Mouse (Mus musculus) liver, adult 2 months (tissue): Measurements from ENCODE around the gene Akt2. TPM values are rescaled to one million over a fixed set of nuclear protein-coding genes. Genes with fewer than 3 reads are reported as not detected.
A peak's percentile ranks its signal among the peaks of the same experiment; 100 is the strongest.

Source experiments
- DNase-seq: peaks from one replicate; pipeline ENCODE4 v3.0.0-alpha.2; 2011; ENCODE audit warnings: low read depth, low spot score; ENCODE audit errors: extremely low read depth
- H3K27ac ChIP-seq: fragments of 200-500 bp; replicated peaks from 2 replicates; pipeline ENCODE4 v1.5.1; 2012; ENCODE audit warnings: low read depth, mild to moderate bottlenecking, control low read depth, inconsistent platforms, low read length; ENCODE audit not compliant: insufficient read depth
- H3K27me3 ChIP-seq: fragments of 200-500 bp; 2 replicates; pipeline ENCODE4 v1.6.1; 2012; ENCODE audit warnings: mild to moderate bottlenecking, moderate library complexity, low read length, inconsistent platforms; ENCODE audit not compliant: control insufficient read depth, insufficient read depth
- H3K36me3 ChIP-seq: fragments of 200-500 bp; 2 replicates; pipeline ENCODE4 v1.6.1; 2012; ENCODE audit warnings: low read length, inconsistent platforms; ENCODE audit not compliant: control insufficient read depth, insufficient read depth
- H3K4me1 ChIP-seq: fragments of 200-500 bp; 2 replicates; pipeline ENCODE4 v1.6.1; 2011; ENCODE audit warnings: low read length; ENCODE audit not compliant: control insufficient read depth, insufficient read depth
- H3K4me3 ChIP-seq: fragments of 200-500 bp; 2 replicates; pipeline ENCODE4 v1.5.1; 2011; ENCODE audit warnings: low read depth, mild to moderate bottlenecking, control low read depth, low read length, moderate library complexity; ENCODE audit not compliant: insufficient read depth
- H3K79me2 ChIP-seq: fragments of 200-500 bp; 2 replicates; pipeline ENCODE4 v1.6.1; 2012; ENCODE audit warnings: inconsistent platforms, mild to moderate bottlenecking, low read length, moderate library complexity; ENCODE audit not compliant: control insufficient read depth, insufficient read depth
- H3K9ac ChIP-seq: fragments of 200-500 bp; 2 replicates; pipeline ENCODE4 v1.6.1; 2012; ENCODE audit warnings: low read depth, mild to moderate bottlenecking, control low read depth, inconsistent platforms, low read length
- CTCF ChIP-seq: fragments of 200-500 bp; IDR thresholded peaks from 2 replicates; pipeline ENCODE4 v1.5.1; 2011; ENCODE audit warnings: low read depth, low read length, control low read depth
- POLR2A ChIP-seq: fragments of 200-500 bp; IDR thresholded peaks from 2 replicates; pipeline ENCODE4 v1.6.1; 2011; ENCODE audit warnings: low read length, control low read depth; ENCODE audit not compliant: insufficient read depth; ENCODE audit errors: extremely low read depth
- WGBS: fragments of 180-500 bp; shearing (Covaris S2); methylation state at CpG from one replicate; pipeline ENCODE4 v1.1.7; 2018; 5-methylcytosine and 5-hydroxymethylcytosine counted together
- polyA plus RNA-seq: library from polyadenylated mRNA; depleted of rRNA; stranded (reverse); fragments of >200 nt; gene quantifications from 2 replicates; pipeline ENCODE4 v1.2.3, GENCODE M21; 2012
- total RNA-seq: library from RNA; depleted of rRNA; stranded (reverse); fragments of >200 nt; gene quantifications from 2 replicates; pipeline ENCODE4 v1.2.3, GENCODE M21; 2014

Gene Akt2
- total and polyA plus RNA-seq, 2 experiments = 57.1 to 81.3 TPM

GRCm38 (mm10) chr7:27654607-27655276, 63.4 kb downstream of the Akt2 start:
- no peak overlapping the region for H3K4me3 ChIP-seq
- 62% methylated on average over 20 of the region's 20 CpGs for WGBS
- H3K27me3 ChIP-seq = peaks cover 23% of the 10 kb centered on the region
- TF ChIP-seq POLR2A (no peak), CTCF (peak; percentile 73)
- no peaks in the 10 kb centered on the region for H3K79me2 ChIP-seq
- H3K9ac ChIP-seq = no peak overlapping the region
- peak; percentile 33 for DNase-seq
- H3K27ac ChIP-seq = no peak overlapping the region
- no peaks in the 10 kb centered on the region for H3K4me1 ChIP-seq
- H3K36me3 ChIP-seq = no peaks in the 10 kb centered on the region

DNA sequence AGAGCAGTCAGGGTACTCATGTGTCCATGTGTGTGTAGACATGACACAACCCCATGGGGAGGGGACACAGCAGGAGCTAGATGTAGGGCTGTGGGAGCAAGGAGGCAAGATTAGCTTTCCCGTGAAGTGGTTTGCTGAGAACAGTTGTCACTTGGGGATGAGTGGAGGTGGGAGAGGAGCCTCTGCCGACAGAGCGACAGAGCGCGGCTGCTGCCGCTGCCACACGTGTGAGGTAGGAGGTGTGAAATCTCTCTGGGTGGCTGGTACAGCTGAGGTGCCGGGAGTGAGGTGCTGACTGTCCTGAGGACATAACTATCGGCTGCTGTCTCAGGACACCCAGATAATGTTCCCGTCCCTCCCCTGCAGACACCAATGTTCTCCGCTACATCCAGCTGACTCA, 64.2 kb downstream of the Akt2 start:
- 53% methylated on average over 11 of the region's 11 CpGs for WGBS
- H3K27ac ChIP-seq = no peak overlapping the region
- TF ChIP-seq POLR2A = no peak
- no peak for TF ChIP-seq CTCF
- H3K4me3 ChIP-seq = no peak overlapping the region
- H3K27me3 ChIP-seq = peaks cover 23% of the 10 kb centered on the region
- H3K36me3 ChIP-seq = no peaks in the 10 kb centered on the region
- H3K4me1 ChIP-seq = no peaks in the 10 kb centered on the region
- H3K79me2 ChIP-seq = no peaks in the 10 kb centered on the region
- no peak for DNase-seq
- no peak overlapping the region for H3K9ac ChIP-seq

GRCm38 (mm10) chr7:27656600-27656999, 65.2 kb downstream of the Akt2 start:
- H3K27me3 ChIP-seq = peaks cover 23% of the 10 kb centered on the region

DNA sequence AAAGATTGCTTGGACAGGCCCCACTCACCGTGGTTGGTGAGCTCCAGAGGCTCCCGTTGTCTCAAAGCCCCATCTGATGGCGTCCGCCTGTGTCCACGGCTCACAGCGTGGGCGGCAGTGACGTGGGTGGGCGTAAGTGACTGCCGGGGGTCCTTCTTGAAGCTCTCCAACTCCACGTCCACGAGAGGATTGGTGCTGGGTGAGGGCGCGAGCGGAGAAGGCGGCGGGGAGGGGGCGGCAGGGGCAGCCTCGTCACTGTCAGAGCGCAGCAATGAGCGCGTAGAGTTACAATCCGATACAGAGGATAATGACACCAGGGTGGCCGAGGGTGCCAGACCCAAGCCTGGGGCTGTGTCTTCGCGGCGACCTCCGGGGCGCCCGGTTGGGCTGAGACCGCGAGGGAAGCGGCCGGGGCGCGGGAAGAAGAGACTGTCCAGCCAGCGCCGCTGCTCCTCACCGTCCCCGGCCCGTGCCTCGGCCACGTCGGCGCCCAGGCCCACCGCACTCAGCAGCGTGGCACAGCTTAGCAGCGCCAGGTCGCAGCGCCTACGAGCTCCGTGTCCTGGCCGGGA, 66.6 kb downstream of the Akt2 start:
- no peaks in the 10 kb centered on the region for H3K36me3 ChIP-seq
- H3K27ac ChIP-seq = no peak overlapping the region
- WGBS = 57% methylated on average over 53 of the region's 53 CpGs
- no peak overlapping the region for H3K4me3 ChIP-seq
- no peak for DNase-seq
- no peaks in the 10 kb centered on the region for H3K4me1 ChIP-seq
- no peak for TF ChIP-seq POLR2A
- no peak for TF ChIP-seq CTCF
- peaks cover 20% of the 10 kb centered on the region for H3K27me3 ChIP-seq
- no peak overlapping the region for H3K9ac ChIP-seq
- no peaks in the 10 kb centered on the region for H3K79me2 ChIP-seq

More at GRCm38 (mm10) chr7:27656600-27656999, 65.2 kb downstream of the Akt2 start:
- Histone ChIP-seq H3K27ac (no peak overlapping the region), H3K4me1 (no peaks in the 10 kb centered on the region), H3K79me2 (no peaks in the 10 kb centered on the region), H3K9ac (no peak overlapping the region), H3K4me3 (no peak overlapping the region), H3K36me3 (no peaks in the 10 kb centered on the region)
- DNase-seq = no peak
- TF ChIP-seq POLR2A (no peak), CTCF (no peak)
- 93% methylated on average over 16 of the region's 16 CpGs for WGBS

DNA sequence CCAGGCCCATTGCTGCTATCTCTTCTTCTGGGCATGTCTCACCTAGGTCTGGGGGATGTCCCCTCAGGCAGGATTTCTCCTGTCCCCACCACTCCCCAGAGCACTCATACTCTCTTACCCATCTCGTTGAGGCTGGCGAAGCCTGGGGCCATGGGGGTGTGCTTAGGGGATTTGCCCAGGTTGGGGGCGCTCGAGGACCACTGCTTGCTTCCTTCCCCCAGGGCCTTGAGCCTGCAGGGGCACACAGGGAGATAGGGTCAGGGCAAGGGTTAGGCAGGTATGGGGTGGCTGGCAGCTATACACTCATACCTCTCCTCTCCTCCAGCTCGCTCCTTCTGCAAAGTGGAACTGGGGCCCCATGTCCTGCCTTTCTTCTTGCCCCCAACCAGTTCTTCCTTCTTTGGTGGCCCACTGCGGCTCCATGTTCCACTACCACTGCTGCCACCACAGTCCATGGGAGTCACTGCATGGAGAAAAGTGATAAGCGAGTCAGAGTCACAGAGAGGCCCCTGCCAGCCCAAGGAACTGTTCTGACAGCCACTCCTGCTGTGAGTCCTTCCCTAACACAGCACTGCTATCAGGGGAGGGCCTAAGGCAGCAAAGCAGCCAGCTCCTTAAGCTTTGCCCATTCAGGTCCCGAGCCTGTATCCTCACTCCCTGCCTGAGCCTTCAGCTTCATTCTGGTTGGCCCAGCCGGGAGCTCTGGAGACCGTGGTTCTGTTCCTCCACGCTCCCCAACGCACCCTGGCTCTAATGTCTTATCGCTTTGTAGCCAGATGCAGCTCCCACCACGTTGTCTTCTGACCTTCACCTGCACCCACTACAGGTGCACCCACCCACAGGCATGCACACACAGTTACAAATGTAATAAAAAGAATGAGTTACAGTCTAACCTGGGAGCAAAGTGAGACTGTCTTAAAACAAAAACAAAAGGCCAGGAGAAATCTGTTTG, 67.6 kb downstream of the Akt2 start:
- Histone ChIP-seq H3K27ac (no peak overlapping the region), H3K9ac (no peak overlapping the region)

GRCm38 (mm10) chr7:27662038-27662437, 70.7 kb downstream of the Akt2 start:
- H3K4me3 ChIP-seq = no peak overlapping the region
- no peaks in the 10 kb centered on the region for H3K79me2 ChIP-seq
- H3K27me3 ChIP-seq = no peaks in the 10 kb centered on the region
- H3K9ac ChIP-seq = no peak overlapping the region
- 97% methylated on average over 4 of the region's 4 CpGs for WGBS
- H3K27ac ChIP-seq = no peak overlapping the region
- no peak for DNase-seq
- TF ChIP-seq CTCF (no peak), POLR2A (no peak)
- H3K4me1 ChIP-seq = 0 out of 2 replicates have a peak, but pooled peaks cover under 1% of the 10 kb centered on the region
- no peaks in the 10 kb centered on the region for H3K36me3 ChIP-seq

More for the DNA sequence above, 67.6 kb downstream of the Akt2 start:
- no peaks in the 10 kb centered on the region for H3K4me1 ChIP-seq
- no peak for DNase-seq
- H3K79me2 ChIP-seq = no peaks in the 10 kb centered on the region
- TF ChIP-seq POLR2A = no peak
- TF ChIP-seq CTCF = no peak
- H3K4me3 ChIP-seq = no peak overlapping the region
- peaks cover 14% of the 10 kb centered on the region for H3K27me3 ChIP-seq
- no peaks in the 10 kb centered on the region for H3K36me3 ChIP-seq
- WGBS = 79% methylated on average over 14 of the region's 14 CpGs
